In the genomic region with DNA sequence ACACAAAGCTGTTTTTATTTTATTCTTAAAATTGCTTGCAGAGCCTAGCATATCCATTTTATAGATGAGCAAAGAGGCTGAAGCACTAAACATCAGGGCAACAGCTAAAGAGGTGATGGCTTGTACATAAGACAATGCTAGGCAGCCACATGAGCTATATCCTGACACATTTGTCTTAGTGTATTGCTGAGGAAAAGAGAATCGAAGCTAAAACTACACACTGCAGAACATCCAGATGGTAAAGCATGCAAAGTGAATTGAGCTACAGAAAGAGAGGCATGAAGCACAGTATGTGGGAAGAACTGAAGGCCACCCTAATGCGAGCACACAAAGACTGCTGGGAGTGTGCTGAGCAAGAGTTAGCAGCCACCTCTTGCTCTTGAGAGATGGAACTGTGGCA, we compare ENCODE assay signal across 16 mouse cellular contexts.
DNase-seq lines count a peak whose midpoint lies in the region; ATAC-seq and TF ChIP-seq lines count a peak whose summit lies in the region.
"Had no signal": no experiment of that assay in that cellular context is flagged by ENCODE, and none has a peak within 500 bp of the region (broad histone marks: within the 10 kb centered on the region; RNA-seq: fewer than 3 reads in every experiment).

No protein-coding gene starts in this region.

- no peaks in the 10 kb centered on the region for H3K27me3 ChIP-seq in embryonic facial prominence, embryonic 12.5 days
- no peaks in the 10 kb centered on the region for H3K27me3 ChIP-seq in hindbrain, embryonic 11.5 days (ENCODE audit: control insufficient read depth, insufficient read depth, low read length)
- no peaks in the 10 kb centered on the region for H3K27me3 ChIP-seq in midbrain, embryonic 12.5 days
- H3K27me3 ChIP-seq: CH12.LX; heart, embryonic 12.5 days; Patski had no signal

- peaks cover 13% of the 10 kb centered on the region for H3K4me1 ChIP-seq in embryonic facial prominence, embryonic 12.5 days
- H3K4me1 ChIP-seq in hindbrain, embryonic 11.5 days (replicated peaks; ENCODE audit: control insufficient read depth, insufficient read depth, low read length): no peaks in the 10 kb centered on the region
- H3K4me1 ChIP-seq in midbrain, embryonic 12.5 days: peaks cover 14% of the 10 kb centered on the region
- H3K4me1 ChIP-seq: heart, embryonic 12.5 days had no signal

- DNase-seq in brain, adult 2 months (ENCODE audit: low read depth, low spot score): peak; percentile 34
- DNase-seq in hindbrain, embryonic 11.5 days (ENCODE audit: low spot score): peak; percentile 4
- no peak for DNase-seq in adrenal gland, adult 8-10 months
- DNase-seq in gastrocnemius, adult 2 months: no peak
- DNase-seq: adrenal gland, postnatal 10 days; cerebellum, adult 11-12 months; right cerebral cortex, postnatal 4 days had no signal

- no peak overlapping the region for H3K4me2 ChIP-seq in embryonic facial prominence, embryonic 12.5 days (replicated peaks)
- no peak overlapping the region for H3K4me2 ChIP-seq in hindbrain, embryonic 11.5 days (replicated peaks; ENCODE audit: low read depth, low read length)
- no peak overlapping the region for H3K4me2 ChIP-seq in midbrain, embryonic 12.5 days (replicated peaks)
- H3K4me2 ChIP-seq: heart, embryonic 12.5 days had no signal

- TF ChIP-seq CTCF in gastrocnemius, adult 2 months (IDR thresholded peaks at IDR 0.05): no peak

- H3K4me3 ChIP-seq in embryonic facial prominence, embryonic 12.5 days: no peak overlapping the region
- H3K4me3 ChIP-seq in hindbrain, embryonic 11.5 days (ENCODE audit: low read depth, low read length): no peak overlapping the region
- H3K4me3 ChIP-seq in midbrain, embryonic 12.5 days: no peak overlapping the region
- H3K4me3 ChIP-seq in gastrocnemius, adult 2 months: no peak overlapping the region
- H3K4me3 ChIP-seq: heart, embryonic 12.5 days had no signal

- no peaks in the 10 kb centered on the region for H3K36me3 ChIP-seq in embryonic facial prominence, embryonic 12.5 days
- no peaks in the 10 kb centered on the region for H3K36me3 ChIP-seq in hindbrain, embryonic 11.5 days (ENCODE audit: control insufficient read depth, insufficient read depth, low read length)
- H3K36me3 ChIP-seq in midbrain, embryonic 12.5 days: no peaks in the 10 kb centered on the region
- H3K36me3 ChIP-seq: heart, embryonic 12.5 days had no signal

- peak overlapping the region; percentile 59 for H3K27ac ChIP-seq in embryonic facial prominence, embryonic 12.5 days
- H3K27ac ChIP-seq in hindbrain, embryonic 11.5 days (ENCODE audit: low read depth, low read length): no peak overlapping the region
- H3K27ac ChIP-seq in midbrain, embryonic 12.5 days (replicated peaks): peak overlapping the region; percentile 63
- H3K27ac ChIP-seq in gastrocnemius, adult 2 months: no peak overlapping the region
- H3K27ac ChIP-seq: kidney, postnatal 0 days; liver, embryonic 14.5 days had no signal

- no peak overlapping the region for H3K9ac ChIP-seq in embryonic facial prominence, embryonic 12.5 days
- no peak overlapping the region for H3K9ac ChIP-seq in hindbrain, embryonic 11.5 days (ENCODE audit: low read depth, low read length)
- no peak overlapping the region for H3K9ac ChIP-seq in midbrain, embryonic 12.5 days (replicated peaks)
- H3K9ac ChIP-seq: heart, embryonic 12.5 days; liver, embryonic 14.5 days had no signal

- ATAC-seq in embryonic facial prominence, embryonic 12.5 days (ENCODE audit: insufficient number of reproducible peaks, insufficient read depth, low FRiP score, low TSS enrichment): no peak
- no peak; the same call in 1 of the 2 replicates for ATAC-seq in hindbrain, embryonic 11.5 days (ENCODE audit: low FRiP score)
- ATAC-seq in midbrain, embryonic 12.5 days (ENCODE audit: low FRiP score, low read depth): no peak; the same call in 1 of the 2 replicates
- ATAC-seq in cerebellum, adult (ENCODE audit: insufficient number of reproducible peaks, low FRiP score, low TSS enrichment): no peak
- ATAC-seq: inflammation-experienced regulatory T-cells, adult 6 months; Patski had no signal

- intact Hi-C loops in gastrocnemius, adult 2 months (cut with DNase I): no loop called here

- 75% methylated on average over 2 of the region's 2 CpGs for WGBS in embryonic facial prominence, embryonic 12.5 days
- WGBS in hindbrain, embryonic 11.5 days: 57% methylated on average over 2 of the region's 2 CpGs
- 65% methylated on average over 2 of the region's 2 CpGs for WGBS in midbrain, embryonic 12.5 days

- H3K9me3 ChIP-seq in embryonic facial prominence, embryonic 12.5 days: no peaks in the 10 kb centered on the region
- no peaks in the 10 kb centered on the region for H3K9me3 ChIP-seq in hindbrain, embryonic 11.5 days (ENCODE audit: control insufficient read depth, low read length)
- no peaks in the 10 kb centered on the region for H3K9me3 ChIP-seq in midbrain, embryonic 12.5 days
- H3K9me3 ChIP-seq: heart, embryonic 12.5 days had no signal

Comparison
In these comparisons a context has a peak if more than half of its experiments do, and no peak if none do; other contexts are left out.
1. DNase-seq: peak in brain, adult 2 months (single experiment) and hindbrain, embryonic 11.5 days (single experiment); none in adrenal gland, adult 8-10 months (single experiment) and gastrocnemius, adult 2 months (single experiment).
2. H3K27ac ChIP-seq: peak in embryonic facial prominence, embryonic 12.5 days (single experiment) and midbrain, embryonic 12.5 days (single experiment); none in hindbrain, embryonic 11.5 days (single experiment) and gastrocnemius, adult 2 months (single experiment).